Mouse (Mus musculus) Muller cell, postnatal 12 days (primary cell): Measurements from ENCODE around the gene Ugt1a10.

Experiments used
- DNase-seq: peaks from one replicate; pipeline ENCODE4 v3.0.0-alpha.2; 2015; ENCODE audit errors: inconsistent ontology term

Ugt1a10 gene

GRCm38 (mm10) chr1:88255466-88255857 is 200.3 kb downstream of the Ugt1a10 start:
- DNase-seq = no peak

- DNase-seq = no peak
These were observed 201.0 kb downstream of the Ugt1a10 start for GRCm38 (mm10) chr1:88255989-88256754.

GRCm38 (mm10) chr1:88256886-88257663 is 201.9 kb downstream of the Ugt1a10 start:
- DNase-seq = no peak

- DNase-seq = no peak
These were observed 202.5 kb downstream of the Ugt1a10 start for GRCm38 (mm10) chr1:88257681-88258080.

- no peak for DNase-seq
These were observed 203.2 kb downstream of the Ugt1a10 start for GRCm38 (mm10) chr1:88258361-88258760.

- no peak for DNase-seq
These were observed 203.9 kb downstream of the Ugt1a10 start for GRCm38 (mm10) chr1:88258881-88259642.

GRCm38 (mm10) chr1:88259643-88260024 is 204.4 kb downstream of the Ugt1a10 start:
- DNase-seq = no peak

GRCm38 (mm10) chr1:88260114-88260513 is 204.9 kb downstream of the Ugt1a10 start:
- DNase-seq = no peak

GRCm38 (mm10) chr1:88260604-88261377 is 205.6 kb downstream of the Ugt1a10 start:
- no peak for DNase-seq

GRCm38 (mm10) chr1:88261706-88262105 is 206.5 kb downstream of the Ugt1a10 start:
- no peak for DNase-seq

GRCm38 (mm10) chr1:88262255-88262654 is 207.1 kb downstream of the Ugt1a10 start:
- peak; percentile 95 for DNase-seq

GRCm38 (mm10) chr1:88262961-88263360 is 207.8 kb downstream of the Ugt1a10 start:
- no peak for DNase-seq

- DNase-seq = no peak
These were observed 208.6 kb downstream of the Ugt1a10 start for GRCm38 (mm10) chr1:88263778-88264177.

GRCm38 (mm10) chr1:88264237-88264868 is 209.2 kb downstream of the Ugt1a10 start:
- DNase-seq = no peak

GRCm38 (mm10) chr1:88264869-88265240 is 209.7 kb downstream of the Ugt1a10 start:
- no peak for DNase-seq

GRCm38 (mm10) chr1:88266123-88266522 is 210.9 kb downstream of the Ugt1a10 start:
- no peak for DNase-seq

- no peak for DNase-seq
These were observed 212.3 kb downstream of the Ugt1a10 start for GRCm38 (mm10) chr1:88267489-88267888.

GRCm38 (mm10) chr1:88268070-88268469 is 212.9 kb downstream of the Ugt1a10 start:
- DNase-seq = no peak
